Mouse (Mus musculus): ENCODE results near the gene Ets2. TPM values are rescaled to one million over a fixed set of nuclear protein-coding genes. Genes with fewer than 3 reads are reported as not detected.

The Ets2 gene
- polyA plus RNA-seq, 1 experiment from 2014 or later: 16.9 TPM

Other genes with a start within 250 kb of the Ets2 start
- gene Erg, start 115.5 kb upstream of the Ets2 start, polyA plus RNA-seq (2015; fragmentation: Nextera tagmentation; extraction: Ambion mirVana): 1.5 and 1.9 TPM in 2 replicates